Comparison of ENCODE assay signal across 8 mouse cellular contexts in genomic region chr14:25378717-25379224, GRCm38 (mm10).
A peak's percentile ranks its signal among the peaks of the same experiment; 100 is the strongest.
DNase-seq lines count a peak whose midpoint lies in the region; ATAC-seq and TF ChIP-seq lines count a peak whose summit lies in the region.

No protein-coding gene starts in this region.

- no peaks in the 10 kb centered on the region for H3K36me3 ChIP-seq in testis, adult 2 months (ENCODE audit: control insufficient read depth, insufficient read depth, low read length)
- H3K36me3 ChIP-seq in heart, embryonic 10.5 days: no peaks in the 10 kb centered on the region
- H3K36me3 ChIP-seq in lung, postnatal 0 days (ENCODE audit: insufficient read depth, low read length): no peaks in the 10 kb centered on the region

- no peaks in the 10 kb centered on the region for H3K9me3 ChIP-seq in heart, embryonic 10.5 days
- H3K9me3 ChIP-seq in lung, postnatal 0 days (ENCODE audit: low read length): no peaks in the 10 kb centered on the region

- peak overlapping the region; percentile 66 for H3K4me3 ChIP-seq in testis, adult 2 months (ENCODE audit: control insufficient read depth, low read depth, low read length)
- H3K4me3 ChIP-seq in heart, embryonic 10.5 days: peak overlapping the region; percentile 63
- H3K4me3 ChIP-seq in lung, postnatal 0 days (ENCODE audit: low read depth, low read length): peak overlapping the region; percentile 47

- H3K27ac ChIP-seq in testis, adult 2 months (ENCODE audit: control insufficient read depth, insufficient read depth, low read depth, low read length): peak overlapping the region; percentile 40
- peak overlapping the region; percentile 98 for H3K27ac ChIP-seq in heart, embryonic 10.5 days
- peak overlapping the region; percentile 97 for H3K27ac ChIP-seq in lung, postnatal 0 days (ENCODE audit: low read length)

- WGBS in heart, embryonic 10.5 days: 5% methylated on average over 13 of the region's 13 CpGs
- WGBS in lung, postnatal 0 days: 7% methylated on average over 13 of the region's 13 CpGs

- DNase-seq in testis, postnatal 14 days (ENCODE audit: low spot score): no peak
- DNase-seq in embryo, embryonic 10.5 days (ENCODE audit: low spot score): peak; percentile 64
- DNase-seq in heart, embryonic 10.5 days (ENCODE audit: low spot score): no peak
- DNase-seq in kidney, postnatal 4 days: peak; percentile 56 to 68
- peak; percentile 75 for DNase-seq in lung, postnatal 0 days (ENCODE audit: low spot score)
- peak; percentile 60 for DNase-seq in right cerebral cortex, adult 18-20 months
- no peak for DNase-seq in urinary bladder, postnatal 36 days (ENCODE audit: low spot score in 2 of 2)

- peak overlapping the region; percentile 83 for H3K9ac ChIP-seq in lung, postnatal 0 days (replicated peaks; ENCODE audit: low read depth)

- peak; percentile 35 for ATAC-seq in lung, postnatal 0 days

- TF ChIP-seq CTCF in testis, adult 2 months (IDR thresholded peaks at IDR 0.05; ENCODE audit: control insufficient read depth, insufficient read depth, insufficient replicate concordance, low read depth, low read length): no peak
- TF ChIP-seq CTCF in lung, postnatal 0 days (IDR thresholded peaks at IDR 0.05): no peak

- TF ChIP-seq POLR2A in testis, adult 2 months (IDR thresholded peaks at IDR 0.05; ENCODE audit: control insufficient read depth, low read depth, low read length): no peak

- peak; percentile 66 for TF ChIP-seq EP300 in lung, postnatal 0 days (IDR thresholded peaks at IDR 0.05)

- no peaks in the 10 kb centered on the region for H3K27me3 ChIP-seq in testis, adult 2 months (ENCODE audit: control insufficient read depth, insufficient read depth, low read length)
- H3K27me3 ChIP-seq in heart, embryonic 10.5 days (ENCODE audit: insufficient read depth, poor library complexity, severe bottlenecking): no peaks in the 10 kb centered on the region
- no peaks in the 10 kb centered on the region for H3K27me3 ChIP-seq in lung, postnatal 0 days (replicated peaks; ENCODE audit: insufficient read depth, low read length)

- H3K4me2 ChIP-seq in lung, postnatal 0 days (replicated peaks; ENCODE audit: low read depth, low read length): peak overlapping the region; percentile 69

- H3K4me1 ChIP-seq in testis, adult 2 months (ENCODE audit: control insufficient read depth, insufficient read depth, low read length): peaks cover 12% of the 10 kb centered on the region
- peaks cover 59% of the 10 kb centered on the region for H3K4me1 ChIP-seq in heart, embryonic 10.5 days
- H3K4me1 ChIP-seq in lung, postnatal 0 days (ENCODE audit: insufficient read depth, low read depth, low read length): peaks cover 13% of the 10 kb centered on the region

Comparison
In these comparisons a context has a peak if more than half of its experiments do, and no peak if none do; other contexts are left out.
1. H3K27ac ChIP-seq: peak in every context shown above with its lines; median percentile 98 in heart, embryonic 10.5 days; 97 in lung, postnatal 0 days; 40 in testis, adult 2 months.
2. DNase-seq: peak in embryo, embryonic 10.5 days (single experiment), kidney, postnatal 4 days (2 of 2), lung, postnatal 0 days (single experiment) and right cerebral cortex, adult 18-20 months (single experiment); none in testis, postnatal 14 days (single experiment), heart, embryonic 10.5 days (single experiment) and urinary bladder, postnatal 36 days (0 of 2).
3. Peak in every context shown above with its lines, with median percentiles within 50 percentile points of each other: H3K4me3 ChIP-seq.